Mouse (Mus musculus) lung, postnatal 36 days (tissue): ENCODE results near the gene Fgfr2.

ENCODE experiments used
- DNase-seq: peaks from one replicate; pipeline ENCODE4 v3.0.0; 2022; ENCODE audit warnings: mixed read lengths

Fgfr2 gene

DNA sequence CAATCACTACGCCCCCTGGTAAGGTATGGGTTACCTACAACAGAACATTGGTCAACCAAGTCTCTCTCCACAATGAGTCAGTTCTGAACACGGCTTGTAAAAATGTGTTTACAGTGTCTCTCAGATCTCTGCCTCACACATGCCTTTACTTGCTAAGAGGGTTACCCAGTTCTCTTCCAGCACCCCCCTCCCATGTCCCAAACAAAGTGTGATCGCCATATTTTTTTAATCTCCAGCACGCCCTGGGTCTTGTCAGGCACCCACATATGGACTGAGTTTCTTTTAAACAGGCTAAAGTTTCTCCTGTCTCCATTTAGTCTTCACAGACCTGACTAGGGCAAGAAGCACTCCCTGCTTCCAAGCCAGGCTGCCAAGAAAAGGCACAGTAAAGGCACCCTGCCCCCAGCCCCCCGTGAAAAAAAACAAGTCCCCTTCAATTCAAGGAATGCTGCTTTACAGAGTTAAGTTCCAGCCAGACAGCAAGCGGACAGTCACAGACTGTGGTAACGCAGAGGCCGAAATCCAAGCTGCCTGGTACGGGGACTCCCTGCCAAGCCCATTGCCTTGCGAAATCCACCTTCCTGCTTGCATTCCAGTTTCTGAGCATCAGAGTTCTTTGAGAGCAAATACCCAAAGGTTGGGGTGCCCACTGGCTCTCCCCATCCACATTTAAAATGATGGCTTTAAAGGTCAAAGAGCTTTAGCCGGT lies 2834.3 kb downstream of the Fgfr2 start:
- DNase-seq: peak; percentile 79

DNA sequence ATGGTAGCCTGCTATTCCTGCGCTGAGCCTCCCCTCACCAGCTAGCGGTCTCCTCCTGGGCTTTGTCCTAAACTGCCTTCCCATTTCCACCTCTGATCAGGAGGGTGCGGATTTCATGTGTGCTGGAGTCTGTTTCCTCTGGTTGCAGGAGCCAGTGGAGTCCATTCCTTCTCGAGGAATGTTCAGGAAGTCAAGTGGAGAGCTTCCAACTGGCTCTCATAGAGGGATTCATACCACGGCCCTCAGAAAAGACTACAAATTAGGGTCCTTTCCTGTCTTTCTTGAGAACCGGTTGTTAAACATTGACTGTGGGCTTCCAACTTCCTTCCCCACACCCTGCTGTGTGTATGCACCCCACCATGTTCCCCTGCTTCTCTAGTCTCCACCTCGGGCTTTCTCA lies 2834.9 kb downstream of the Fgfr2 start:
- DNase-seq: peak; percentile 63

DNA sequence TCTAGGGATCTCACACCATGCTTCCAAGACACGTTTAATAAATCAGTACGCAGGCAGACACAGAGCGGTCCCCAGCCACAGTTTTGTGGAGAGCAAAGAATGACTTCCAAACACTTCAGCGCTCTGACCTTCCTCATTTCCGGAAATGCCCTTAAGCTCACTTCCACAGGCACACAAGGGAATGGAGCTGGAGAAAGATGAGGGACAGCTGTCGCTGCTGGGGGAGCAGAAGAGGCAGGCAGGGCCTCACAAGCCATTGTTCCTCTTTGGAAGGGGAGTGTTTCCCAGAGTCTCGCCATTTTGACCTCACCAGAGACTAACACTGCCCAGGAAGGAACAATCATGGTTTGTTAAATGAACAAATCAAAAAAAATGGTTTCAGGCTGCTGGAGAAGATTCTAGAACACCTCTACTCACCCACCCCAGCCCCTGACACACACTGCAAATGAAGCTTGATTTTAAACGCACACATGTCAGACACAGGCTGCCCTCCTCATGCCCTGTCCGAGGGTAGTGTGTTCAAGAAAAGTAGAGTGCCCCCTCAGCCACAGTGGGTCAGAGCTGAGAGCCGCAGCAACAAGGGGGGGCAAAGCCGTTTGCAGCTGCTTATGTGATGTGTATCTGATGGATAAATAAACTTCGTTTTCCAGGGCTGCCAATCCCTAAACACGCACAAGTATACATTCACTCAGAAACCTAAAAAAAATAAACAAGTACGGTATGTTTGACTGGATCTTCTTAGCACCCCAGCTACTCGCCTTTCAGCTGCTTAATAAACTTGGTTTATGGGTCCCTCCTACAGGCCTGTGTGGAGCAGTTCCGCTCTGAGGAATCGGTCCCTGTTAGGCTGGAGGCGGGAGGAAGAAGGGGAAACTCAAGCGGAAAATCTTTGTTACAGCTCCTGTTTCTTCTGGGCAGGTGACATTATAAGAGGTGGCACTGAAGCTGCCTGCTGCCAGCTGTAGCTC lies 2844.1 kb downstream of the Fgfr2 start:
- peak; percentile 48 for DNase-seq

DNA sequence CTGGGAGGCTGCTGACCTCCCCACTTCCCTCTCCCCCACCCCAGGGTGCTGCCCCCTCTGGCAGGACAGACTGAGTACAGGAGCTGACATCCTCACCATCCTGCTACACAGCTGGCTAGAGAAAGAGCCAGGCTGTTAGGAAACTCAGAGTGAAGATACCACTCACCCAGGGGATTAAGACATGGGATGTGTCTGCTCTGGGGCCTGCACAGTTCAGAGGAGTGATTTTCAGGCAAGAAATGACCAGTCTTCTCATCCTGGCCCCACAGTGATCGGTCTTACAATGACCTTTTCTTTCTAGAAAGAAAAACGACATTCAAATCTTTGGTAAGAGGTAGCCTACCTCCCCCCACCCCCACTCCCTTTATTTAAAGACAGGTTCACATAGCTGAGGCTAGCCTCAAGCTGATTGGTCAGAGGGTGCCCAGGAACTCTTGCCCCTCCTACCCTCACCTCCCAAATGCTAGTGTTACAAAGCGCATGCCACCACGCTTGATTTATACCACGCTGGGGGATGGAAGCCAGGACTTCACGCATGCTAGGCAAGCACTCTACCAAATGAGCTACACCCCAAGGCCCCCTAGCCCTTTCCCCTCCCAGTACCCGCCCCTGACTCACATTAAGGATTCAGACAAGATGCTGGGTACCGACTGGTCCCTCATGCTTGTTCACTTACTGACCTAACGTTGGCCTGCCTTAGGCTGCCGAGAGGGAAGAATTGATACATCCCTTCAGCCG lies 2845.0 kb downstream of the Fgfr2 start:
- no peak for DNase-seq

DNA sequence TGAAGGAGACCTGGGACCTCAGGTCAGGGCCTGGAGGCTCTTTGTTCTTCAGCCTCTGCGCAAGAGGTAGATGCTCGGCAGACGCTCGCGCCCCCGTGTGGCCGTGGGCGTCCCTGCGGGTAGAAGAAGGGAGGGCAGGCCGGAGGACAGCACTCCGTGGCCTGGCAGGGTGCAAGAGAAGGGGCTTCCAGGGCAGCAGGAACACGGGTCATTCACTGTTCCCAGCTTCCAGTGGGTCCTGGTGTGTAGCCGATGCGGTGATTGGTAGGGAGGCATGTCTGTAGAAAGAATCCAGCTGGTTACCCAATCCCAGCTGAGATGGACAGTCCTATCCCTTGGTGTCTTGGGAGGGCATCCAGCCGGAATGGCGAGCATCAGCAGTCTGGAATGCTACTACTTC lies 2849.9 kb downstream of the Fgfr2 start:
- peak; percentile 87 for DNase-seq

DNA sequence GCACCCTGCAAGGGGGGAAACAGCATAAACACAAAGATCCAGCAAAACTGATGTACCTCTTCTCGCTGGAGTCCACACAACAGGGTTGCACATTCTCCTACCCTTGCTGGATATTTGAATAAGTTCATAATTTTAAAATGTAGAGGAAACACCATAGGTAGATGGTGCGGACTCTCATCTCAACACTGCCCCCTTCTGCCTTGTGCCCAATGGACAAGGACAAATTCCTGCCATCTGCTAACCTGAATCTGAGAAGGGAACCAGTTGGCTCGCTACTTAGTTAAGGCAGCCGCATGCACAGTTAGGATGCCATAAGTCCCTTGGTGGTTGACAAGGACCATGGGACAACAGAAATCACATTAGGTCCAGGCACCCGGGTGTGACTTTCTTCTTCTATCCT lies 2852.3 kb downstream of the Fgfr2 start:
- peak; percentile 55 for DNase-seq

DNA sequence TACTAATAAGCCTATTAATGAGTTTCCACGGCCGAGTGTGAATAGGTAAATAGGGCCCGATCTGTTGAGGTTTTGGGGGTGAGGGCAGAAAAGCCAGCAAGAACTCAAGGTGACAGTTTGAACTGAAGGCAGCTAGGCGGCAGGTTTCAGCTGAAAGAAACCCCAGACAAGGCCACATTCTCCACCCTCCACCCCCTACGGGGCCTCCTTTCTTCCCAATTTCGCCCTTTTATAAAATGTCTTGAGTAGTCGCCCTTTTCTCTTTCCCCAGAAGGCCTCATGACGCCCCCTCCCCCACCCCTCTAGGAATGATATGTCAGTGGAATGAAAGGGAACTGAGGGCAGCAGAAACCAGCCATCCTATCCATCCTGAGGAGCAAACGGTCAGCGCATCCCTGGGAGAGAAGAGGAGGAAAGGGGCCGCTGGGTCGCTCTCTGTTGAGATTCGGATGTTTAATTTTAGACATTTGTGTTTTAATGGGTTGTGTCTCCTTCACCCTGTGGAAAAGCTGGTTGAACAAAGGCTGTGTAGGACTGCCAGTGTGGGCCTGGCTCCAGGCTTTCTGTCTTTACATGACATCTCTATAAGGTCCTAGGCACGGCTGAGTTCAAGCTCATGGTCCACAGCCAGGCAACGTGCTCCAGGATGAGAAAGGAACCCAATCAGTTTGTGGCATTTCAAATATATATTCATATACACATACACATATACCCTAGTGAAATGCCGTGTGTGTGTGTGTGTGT lies 2853.9 kb downstream of the Fgfr2 start:
- no peak for DNase-seq

DNA sequence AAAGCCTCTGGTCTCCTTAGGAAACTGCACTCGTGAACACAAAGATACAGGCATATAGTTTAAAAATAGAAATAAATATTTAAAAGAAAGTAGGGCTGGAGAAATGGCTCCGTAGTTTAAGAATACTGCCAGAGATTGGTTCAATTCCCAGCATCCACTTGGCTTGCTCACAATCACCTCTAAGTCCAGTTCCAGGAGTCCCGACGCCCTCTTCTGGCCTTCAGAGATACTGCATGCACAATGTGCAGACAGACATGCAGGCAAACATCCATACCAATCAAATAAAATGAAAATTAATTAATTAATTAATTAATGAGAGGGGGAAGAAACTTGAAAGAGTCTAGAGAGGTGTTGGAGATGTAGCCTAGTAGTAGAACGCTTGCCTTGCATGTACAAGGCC lies 2856.1 kb downstream of the Fgfr2 start:
- peak; percentile 56 for DNase-seq

DNA sequence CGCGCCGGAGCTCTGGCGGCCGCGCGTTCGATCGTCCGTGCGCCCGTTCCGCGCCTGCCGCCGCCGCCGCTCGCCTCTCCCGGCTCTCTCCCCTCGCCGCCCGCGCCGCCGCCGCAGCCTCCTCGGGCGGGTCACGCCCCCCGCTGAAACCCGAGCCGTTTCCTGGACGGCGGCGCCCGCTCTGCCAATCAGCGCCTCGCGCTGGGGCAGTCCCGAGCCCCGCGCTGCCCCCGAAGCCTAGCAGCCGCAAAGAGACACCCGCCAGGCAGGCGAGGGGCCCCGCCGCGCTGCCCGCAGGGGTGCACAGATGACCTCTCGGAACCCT lies 2857.0 kb downstream of the Fgfr2 start:
- peak; percentile 88 for DNase-seq

DNA sequence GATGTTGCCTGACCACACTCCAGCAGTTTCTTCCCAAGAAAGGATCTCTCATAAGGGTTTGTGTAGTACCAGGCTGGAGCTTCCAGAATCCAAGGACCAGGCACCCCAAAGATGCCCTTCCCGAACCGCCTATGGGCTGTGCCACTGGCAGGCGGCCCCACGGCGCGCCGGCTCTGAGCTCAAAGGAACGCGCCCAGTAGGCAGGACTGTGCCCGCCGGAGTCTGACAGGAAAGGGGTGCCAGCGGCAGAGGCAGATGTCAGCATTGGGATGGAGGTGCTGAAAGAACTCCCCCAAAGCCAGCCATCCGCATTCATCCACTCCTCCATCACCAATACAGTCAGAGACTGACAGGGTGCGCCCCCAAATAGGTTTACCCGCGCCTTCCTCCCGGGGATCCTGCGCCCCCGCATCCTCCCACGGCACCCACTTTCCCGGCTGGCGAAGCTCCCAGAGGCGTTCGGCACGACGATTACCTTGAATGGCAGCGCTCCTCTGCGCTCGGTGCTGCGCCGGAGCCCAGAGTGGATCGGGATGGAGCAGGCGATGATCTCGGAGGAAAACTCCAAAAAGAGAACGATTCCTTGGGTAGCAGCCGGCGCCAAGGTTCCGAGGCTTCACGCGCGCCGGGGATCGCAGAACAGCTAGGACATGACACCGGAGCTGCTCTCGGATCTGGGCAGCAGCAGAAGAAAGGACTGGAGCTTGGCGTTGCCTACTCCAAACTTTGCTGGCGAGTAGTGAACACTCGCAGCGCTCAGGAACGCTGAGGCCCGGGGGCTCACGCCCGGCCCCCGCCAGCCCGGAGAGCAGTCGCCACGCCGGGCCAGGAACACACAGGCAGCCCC lies 2857.6 kb downstream of the Fgfr2 start:
- peak; percentile 42 for DNase-seq

DNA sequence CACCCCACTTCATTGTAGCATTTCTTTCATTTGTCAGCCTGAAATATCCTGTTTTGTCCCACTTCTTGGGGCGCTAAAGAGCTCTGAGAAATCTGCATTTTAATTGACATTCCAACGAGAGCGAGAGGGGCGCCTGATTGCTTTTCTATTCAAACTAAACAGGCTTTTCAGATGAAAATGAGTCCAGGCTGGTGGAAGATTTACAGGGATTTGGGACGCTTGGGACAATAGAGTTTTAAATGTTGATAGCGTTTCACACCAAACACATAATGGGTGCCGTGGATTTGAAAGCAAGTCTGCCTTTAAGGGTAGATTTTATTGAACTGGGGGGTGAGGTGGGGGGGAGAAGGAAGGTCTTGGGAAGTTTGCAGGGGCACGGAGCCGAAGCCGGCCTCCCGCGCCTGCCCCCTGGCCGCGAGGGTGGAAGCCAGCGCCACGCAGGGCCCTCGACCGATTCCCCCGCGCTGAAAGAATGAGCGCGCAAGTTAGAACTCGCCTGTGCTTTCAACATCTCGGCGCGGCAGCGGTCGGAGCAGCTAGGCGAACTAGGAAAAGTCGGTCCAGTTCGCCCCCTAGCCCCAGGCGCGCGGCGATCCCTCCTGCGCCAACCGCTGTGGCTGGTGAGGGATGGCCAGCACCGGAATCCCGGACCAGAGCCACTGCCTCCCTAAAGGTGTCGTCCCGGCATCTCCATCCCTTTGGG lies 2858.4 kb downstream of the Fgfr2 start:
- peak; percentile 80 for DNase-seq

DNA sequence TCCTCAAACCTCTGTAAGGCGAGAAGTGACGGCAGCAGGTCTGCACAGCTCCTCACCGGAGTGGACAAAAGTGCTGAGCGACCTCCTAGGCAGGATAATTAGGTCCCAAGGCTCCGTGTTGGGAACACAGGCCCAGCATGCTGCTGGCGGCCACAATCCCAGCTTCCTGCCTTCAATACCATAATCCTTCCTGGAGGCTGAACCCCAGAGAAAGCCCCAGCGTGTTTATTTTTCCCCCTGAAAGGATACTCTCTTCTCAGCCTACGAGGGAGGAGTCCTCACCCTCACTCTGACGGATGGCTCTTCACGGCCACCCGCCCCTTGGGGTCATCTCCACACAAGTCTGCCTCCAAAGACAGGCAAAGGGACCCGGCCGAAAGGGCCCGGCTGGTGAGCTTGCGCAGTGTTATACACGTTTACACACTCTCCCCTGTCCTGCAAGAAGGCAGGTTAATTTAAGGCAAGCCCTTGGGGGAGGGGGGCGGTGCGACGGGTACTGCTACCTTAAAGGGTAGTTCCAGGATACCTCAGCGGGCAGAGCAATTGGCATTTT lies 2859.3 kb downstream of the Fgfr2 start:
- peak; percentile 63 for DNase-seq

DNA sequence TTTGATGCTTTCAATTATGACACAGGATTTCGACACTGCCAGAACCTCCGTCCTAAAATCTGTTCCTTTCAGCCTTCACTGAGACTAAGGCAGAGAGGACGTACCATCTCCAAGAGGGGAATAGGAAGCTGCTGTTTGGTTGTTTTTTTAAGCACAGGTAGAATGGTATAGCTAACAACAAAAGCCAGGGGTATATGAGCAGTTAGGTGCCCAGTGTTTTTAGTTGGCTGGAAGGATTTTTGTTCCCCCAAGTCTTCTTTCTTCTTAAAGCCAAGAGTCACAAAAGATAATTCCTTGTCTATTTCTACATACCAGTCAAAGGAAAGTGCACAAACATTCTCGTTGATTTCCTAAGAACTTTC lies 2859.9 kb downstream of the Fgfr2 start:
- no peak for DNase-seq

DNA sequence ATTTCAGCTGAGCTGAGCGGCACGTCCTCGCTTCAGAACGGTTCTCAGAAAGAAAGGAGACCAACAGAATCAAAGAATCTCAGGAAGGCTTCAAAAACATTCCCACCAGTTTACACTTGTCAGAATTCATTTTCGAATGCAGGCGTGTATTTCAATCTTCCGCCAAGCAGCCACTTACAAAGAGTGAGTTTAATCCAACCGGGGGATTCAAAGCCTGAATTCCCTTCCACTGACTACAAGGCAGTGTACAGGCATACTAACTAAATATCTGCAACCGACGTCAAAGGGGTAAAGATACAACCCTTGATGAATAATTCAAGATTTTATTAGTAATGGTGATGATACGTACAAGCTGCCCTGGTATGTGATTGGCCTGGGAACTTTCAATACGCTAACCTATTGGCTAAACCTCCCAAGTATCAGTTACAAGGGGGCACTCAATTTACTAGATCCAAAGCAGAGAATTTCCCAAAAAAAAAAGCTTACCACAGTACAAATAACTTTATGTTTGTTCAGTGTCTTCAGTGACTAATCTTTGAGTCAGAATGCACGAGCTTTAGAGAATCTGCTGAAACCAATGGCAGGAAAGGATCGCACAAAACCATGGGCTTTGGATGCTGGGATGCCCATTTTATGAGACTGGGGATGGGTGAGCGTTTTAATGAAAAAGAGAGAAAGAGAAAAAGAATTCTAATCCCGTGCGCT lies 2860.5 kb downstream of the Fgfr2 start:
- no peak for DNase-seq

DNA sequence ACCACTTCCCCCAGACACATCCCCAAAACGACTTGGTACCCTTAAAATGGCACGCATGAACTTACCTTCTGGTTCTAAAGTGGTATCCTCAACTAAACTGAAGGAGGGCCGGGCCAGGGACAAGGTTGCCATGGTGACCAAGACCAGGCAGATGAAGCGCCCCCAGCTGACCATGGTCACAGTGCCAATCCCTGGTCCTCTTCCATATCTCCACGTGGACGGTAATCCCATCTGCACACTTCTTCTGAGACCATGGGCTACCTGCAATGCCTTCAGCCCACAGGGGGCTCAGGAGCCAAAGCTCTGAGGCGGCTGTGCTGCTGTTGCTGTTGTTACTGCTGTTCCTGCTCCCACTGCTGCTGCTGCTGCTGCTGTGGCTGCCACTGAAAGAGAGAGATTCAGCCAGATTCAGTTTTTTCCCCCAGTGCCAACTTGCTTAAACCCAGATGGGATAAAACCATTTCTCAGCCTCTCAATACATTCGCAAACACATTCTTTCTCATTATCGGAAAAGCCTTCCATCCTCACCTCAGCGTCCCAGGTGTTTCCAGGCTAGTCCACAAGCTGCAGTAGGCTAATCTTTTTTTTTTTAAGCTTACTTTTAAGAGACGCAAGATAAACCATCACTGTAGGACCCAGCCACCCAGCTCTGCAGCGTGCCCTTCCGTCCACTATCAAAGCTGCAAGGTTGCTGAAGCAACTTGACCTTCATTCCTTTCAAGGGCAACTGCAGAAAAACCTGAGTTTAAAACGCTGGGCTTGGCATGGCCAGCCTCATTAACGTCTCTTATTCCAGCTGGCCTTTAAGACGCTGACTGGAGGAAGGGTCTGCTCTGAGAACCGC lies 2861.2 kb downstream of the Fgfr2 start:
- no peak for DNase-seq

DNA sequence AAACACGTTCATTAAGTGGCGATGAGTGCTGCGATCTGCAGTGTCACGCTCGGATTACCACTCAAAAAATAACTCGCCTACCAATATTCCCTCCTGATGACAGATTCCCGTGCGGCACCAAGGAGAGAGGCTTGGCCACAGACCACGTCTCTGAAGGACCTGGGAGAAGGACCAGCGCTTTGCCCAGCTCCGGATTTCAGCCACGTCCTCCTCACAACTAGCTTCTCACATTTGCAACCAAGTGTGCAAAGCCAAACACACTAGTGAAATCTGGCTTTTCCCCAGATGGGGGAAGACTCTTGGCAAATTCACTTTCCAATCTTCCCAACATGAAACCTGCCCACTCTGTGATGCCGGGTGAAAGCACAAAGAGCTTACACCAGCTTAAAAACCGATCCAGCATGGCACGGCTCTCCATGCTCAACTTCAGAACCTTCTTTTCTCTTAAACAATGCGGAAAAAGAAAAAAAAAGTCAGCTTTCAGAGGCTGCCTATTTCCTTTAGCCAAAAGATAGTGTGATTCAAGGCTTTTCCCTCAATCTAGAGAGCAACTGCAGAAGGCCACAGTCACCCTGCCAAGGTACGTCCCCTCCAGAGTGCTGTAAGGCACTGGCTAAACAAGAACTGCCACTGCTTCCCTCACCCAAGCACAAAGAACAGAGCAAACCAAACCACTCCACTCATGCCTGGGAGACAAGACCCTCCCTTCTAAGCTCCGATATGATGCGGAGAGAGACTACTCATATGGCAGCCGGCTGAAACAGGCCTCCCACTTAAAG lies 2862.1 kb downstream of the Fgfr2 start:
- no peak for DNase-seq

DNA sequence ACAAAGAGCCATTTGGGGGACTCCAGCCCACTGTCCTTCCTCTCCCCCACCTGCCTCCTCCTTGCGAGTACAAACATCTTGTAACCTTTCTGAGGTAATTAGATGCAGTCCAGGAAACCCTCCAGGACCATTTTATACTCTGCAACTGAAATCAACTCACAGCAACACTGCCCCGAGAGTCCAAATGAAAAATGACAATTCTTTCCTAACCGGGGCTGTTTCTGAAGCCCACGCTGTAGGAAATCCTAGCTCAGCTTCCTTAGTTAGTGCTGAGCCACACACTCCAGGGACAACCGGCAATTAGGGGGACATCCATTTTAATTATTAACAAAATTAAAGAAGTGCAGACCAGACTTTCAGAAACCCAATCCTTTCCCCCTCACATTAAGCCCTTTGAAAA lies 2863.1 kb downstream of the Fgfr2 start:
- no peak for DNase-seq

DNA sequence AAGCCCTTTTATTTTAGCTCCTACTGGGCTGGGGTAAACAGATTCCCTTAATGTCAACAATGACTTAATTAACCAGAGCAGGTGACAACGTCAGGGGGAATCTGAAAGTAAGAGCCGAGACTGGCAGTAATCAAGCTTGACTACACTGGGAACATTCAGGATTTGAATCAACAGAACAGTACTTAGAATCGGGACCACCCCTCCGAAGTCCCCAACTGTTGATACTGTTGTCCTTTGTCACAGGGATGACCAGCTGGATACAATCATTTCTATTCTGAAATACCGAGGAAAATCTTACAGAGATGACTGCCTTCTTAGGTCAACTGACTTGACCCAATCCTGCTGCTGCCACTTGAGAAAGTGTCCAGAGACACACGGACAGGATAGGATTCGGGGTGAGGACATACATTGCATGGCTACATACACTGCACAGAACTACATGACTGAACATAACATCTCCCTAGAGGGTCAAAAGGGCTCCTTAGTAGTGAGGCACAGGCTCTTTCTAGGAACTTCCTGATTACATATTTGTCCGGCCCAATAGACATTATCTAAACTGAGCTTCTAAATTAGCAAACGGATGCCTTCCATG lies 2864.3 kb downstream of the Fgfr2 start:
- DNase-seq: no peak
